Mouse (Mus musculus) cerebellum, adult 2 months (tissue): ENCODE data around the gene Aldh5a1. TPM values are rescaled to one million over a fixed set of nuclear protein-coding genes. Genes with fewer than 3 reads are reported as not detected.

Source experiments
- DNase-seq, 2 experiments: peaks; one replicate each; pipeline ENCODE4 v3.0.0; 2021
- H3K27ac ChIP-seq: fragments of 200-500 bp; 2 replicates; pipeline ENCODE4 v1.5.1; 2012; ENCODE audit warnings: low read length, control low read depth, inconsistent platforms; ENCODE audit not compliant: insufficient read depth
- H3K27me3 ChIP-seq: fragments of 200-500 bp; 2 replicates; pipeline ENCODE4 v1.6.1; 2012; ENCODE audit warnings: inconsistent platforms, mild to moderate bottlenecking, low read length, moderate library complexity; ENCODE audit not compliant: control insufficient read depth, insufficient read depth
- H3K4me1 ChIP-seq: fragments of 200-500 bp; 2 replicates; pipeline ENCODE4 v1.6.1; 2011; ENCODE audit warnings: low read length; ENCODE audit not compliant: control insufficient read depth, insufficient read depth
- H3K4me3 ChIP-seq: fragments of 200-500 bp; replicated peaks from 2 replicates; pipeline ENCODE3; 2011; ENCODE audit warnings: mild to moderate bottlenecking, low read depth, low read length, control low read depth; ENCODE audit not compliant: insufficient read depth
- CTCF ChIP-seq: fragments of 200-500 bp; IDR thresholded peaks from 2 replicates; pipeline ENCODE4 v1.5.1; 2011; ENCODE audit warnings: low read depth, mild to moderate bottlenecking, control low read depth, low read length, moderate library complexity, borderline replicate concordance; ENCODE audit not compliant: insufficient read depth
- POLR2A ChIP-seq: fragments of 200-500 bp; IDR thresholded peaks from 2 replicates; pipeline ENCODE4 v1.6.1; 2011; ENCODE audit warnings: low read length, control low read depth, borderline replicate concordance; ENCODE audit not compliant: insufficient read depth
- WGBS: fragments of 180-500 bp; shearing (Covaris S2); methylation state at CpG from one replicate; pipeline ENCODE4 v1.1.7; 2018; 5-methylcytosine and 5-hydroxymethylcytosine counted together
- polyA plus RNA-seq: library from polyadenylated mRNA; depleted of rRNA; stranded (reverse); fragments of >200 nt; gene quantifications from 2 replicates; pipeline ENCODE4 v1.2.3, GENCODE M21; 2012

Aldh5a1 gene
- polyA plus RNA-seq, 1 experiment, result 43.6 TPM

DNA sequence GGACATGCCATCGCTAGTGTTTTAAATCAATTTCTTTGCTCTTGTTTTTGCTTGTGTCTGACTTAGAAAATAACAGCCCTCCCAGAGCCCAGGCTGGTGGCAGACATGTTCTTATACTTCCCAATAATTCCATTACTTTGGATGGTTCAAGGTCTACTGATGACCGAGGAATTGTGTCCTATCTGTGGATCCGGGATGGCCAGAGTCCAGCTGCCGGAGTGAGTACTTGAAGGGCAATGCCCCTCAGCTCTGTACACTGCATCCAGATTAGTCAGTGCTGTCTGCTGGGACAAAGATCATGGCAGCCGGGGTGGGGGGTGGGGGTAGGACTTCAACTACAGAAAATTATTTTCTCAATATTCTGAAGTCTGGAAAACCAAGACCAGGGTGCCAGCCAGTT lies 56.8 kb downstream of the Aldh5a1 start:
- Histone ChIP-seq H3K27me3 (no peaks in the 10 kb centered on the region), H3K27ac (no peak overlapping the region), H3K4me1 (no peaks in the 10 kb centered on the region), H3K4me3 (no peak overlapping the region)
- no peak for DNase-seq
- 92% methylated on average over 5 of the region's 5 CpGs for WGBS
- TF ChIP-seq CTCF (no peak), POLR2A (no peak)

DNA sequence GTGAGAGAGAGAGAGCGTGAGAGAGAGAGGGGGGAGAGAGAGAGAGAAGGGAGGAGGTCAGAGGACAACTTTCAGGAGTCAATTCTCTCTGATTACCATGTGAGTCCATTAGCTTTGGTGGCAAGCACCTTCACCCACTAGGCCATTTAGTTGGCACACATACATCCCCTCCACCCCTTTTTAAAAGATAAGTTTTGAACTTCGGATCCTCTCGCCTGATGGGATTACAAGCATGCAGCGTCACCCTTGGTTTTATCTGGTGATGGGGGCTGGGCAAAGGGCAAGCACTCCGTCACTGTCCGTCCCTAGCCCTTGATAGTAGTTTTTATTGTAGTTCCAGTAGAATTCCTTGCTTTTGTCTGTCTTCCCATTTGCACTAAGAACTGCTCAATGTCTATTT lies 57.3 kb downstream of the Aldh5a1 start:
- H3K4me3 ChIP-seq, result no peak overlapping the region
- WGBS, result 89% methylated on average over 6 of the region's 6 CpGs
- no peaks in the 10 kb centered on the region for H3K4me1 ChIP-seq
- TF ChIP-seq CTCF (no peak), POLR2A (no peak)
- H3K27ac ChIP-seq, result no peak overlapping the region
- no peaks in the 10 kb centered on the region for H3K27me3 ChIP-seq
- DNase-seq, result no peak

DNA sequence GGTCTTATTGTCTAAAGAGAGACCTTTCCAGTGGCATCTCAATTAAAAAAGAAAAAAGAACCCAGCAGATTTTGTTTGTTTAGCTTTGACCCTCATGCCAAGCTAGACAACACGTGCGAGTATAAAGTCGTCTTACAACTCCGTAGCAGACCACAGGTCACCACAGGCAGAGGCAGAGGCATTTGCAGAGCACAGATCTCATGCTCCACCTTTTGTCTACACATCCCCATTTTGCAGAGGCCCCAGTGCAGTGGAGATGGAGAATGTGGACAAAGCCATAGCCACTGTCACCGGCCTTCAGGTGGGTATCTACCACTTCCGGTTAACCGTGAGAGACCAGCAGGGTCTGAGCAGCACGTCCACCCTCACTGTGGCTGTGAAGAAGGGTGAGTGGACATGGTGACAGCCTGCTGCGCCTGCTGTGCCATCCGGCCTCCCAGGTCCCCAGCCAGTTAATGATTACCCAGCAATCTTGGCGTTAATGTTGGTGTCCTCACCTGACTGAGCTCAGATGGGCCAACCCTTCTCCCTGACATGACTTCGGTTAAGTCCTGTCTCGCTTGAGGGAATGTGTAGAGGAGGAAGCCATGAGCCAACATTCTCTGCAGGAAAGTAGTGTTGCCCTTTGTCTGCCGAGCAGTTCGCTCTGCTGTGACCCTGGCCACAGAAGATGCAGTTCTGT lies 58.0 kb downstream of the Aldh5a1 start:
- Histone ChIP-seq H3K4me3 (no peak overlapping the region), H3K27ac (no peak overlapping the region), H3K4me1 (no peaks in the 10 kb centered on the region), H3K27me3 (no peaks in the 10 kb centered on the region)
- DNase-seq, result no peak
- no peak for TF ChIP-seq CTCF
- no peak for TF ChIP-seq POLR2A
- WGBS, result 81% methylated on average over 15 of the region's 15 CpGs

DNA sequence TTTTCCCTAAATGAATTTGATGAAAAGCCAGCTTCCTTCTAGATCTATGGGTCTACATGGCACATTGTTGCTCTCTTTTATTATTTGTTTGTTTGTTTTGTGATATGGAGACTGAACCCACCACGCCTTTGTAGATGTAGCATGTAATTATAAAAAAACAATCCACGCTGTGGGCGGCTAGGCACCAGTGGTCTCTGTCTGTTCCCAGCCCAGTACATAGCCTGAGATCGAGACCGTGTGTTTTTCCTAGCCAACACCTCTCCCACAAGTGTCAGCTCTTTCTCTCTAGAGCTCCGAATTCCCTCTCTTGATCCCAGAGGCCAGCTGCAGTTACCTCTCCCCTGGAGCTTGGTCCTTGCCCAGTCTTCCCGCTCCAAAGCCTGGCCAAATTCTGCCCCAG lies 69.2 kb downstream of the Aldh5a1 start:
- Histone ChIP-seq H3K4me1 (no peaks in the 10 kb centered on the region), H3K27me3 (no peaks in the 10 kb centered on the region), H3K4me3 (no peak overlapping the region), H3K27ac (no peak overlapping the region)
- DNase-seq, result no peak
- WGBS, result 85% methylated on average over 7 of the region's 7 CpGs
- TF ChIP-seq CTCF, result no peak
- no peak for TF ChIP-seq POLR2A

DNA sequence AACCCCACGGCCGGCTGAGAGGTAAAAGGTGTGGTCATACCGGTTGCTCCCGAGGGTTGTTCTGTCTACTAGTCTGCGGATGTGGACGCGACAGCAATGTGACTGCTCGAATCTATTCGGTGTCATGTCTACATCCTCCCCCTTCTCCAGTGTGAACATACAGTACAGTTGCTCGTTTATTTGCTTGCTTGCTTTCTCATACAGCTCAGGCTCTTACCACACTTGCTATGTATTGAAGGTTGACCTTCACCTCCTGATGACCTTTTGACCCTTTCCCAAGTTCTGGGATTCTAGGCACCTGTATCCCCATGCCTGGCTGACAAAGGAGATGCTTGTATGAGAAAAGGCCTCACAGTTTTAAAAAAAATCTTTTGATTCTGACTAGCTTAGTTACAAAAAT lies 69.7 kb downstream of the Aldh5a1 start:
- Histone ChIP-seq H3K27ac (no peak overlapping the region), H3K27me3 (no peaks in the 10 kb centered on the region), H3K4me3 (no peak overlapping the region), H3K4me1 (no peaks in the 10 kb centered on the region)
- WGBS, result 96% methylated on average over 10 of the region's 10 CpGs
- TF ChIP-seq CTCF (no peak), POLR2A (no peak)
- no peak for DNase-seq

DNA sequence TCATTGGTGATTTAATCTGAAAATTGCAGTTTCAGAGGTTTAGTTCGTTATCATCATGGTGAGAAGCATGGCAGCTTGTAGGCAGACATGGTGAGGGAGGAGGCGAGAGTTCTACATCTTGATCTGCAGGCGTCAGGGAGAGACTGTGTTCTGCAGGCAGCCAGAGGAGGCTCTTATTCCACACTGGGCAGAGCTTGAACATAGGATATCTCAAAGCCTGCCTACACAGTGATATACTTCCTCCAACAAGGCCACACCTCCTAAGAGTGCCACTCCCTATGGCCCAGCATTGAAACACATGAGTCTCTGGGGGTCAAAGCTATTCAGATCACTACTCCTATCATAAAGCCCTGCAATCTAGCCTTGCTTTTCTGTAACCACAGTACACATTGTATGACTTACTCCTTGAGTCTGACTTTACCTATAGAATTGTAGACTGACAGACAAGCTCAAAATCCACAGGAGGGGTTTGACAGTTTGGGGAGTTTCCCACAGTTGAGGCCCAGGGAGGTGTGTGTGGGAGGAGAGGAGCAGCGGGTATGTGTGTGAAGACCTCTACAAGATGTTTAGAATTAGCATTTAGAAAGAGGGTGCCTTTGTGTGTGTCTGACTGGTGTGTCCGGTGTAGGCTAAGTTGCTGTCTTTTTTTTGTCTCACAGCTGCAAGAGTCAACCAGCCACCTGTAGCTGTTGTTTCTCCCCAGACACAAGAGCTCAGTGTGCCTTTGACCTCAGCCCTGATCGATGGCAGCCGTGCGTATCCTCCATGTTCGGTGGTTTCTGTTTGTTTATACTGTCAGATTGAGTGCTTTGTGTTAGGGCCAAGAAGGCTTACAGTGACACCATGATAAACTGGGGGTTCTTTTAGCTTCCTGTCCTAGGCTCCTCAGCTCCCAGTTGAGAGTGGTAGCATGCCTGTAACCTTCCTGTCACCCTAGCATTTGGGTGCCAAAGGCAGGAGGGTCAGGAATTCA lies 70.7 kb downstream of the Aldh5a1 start:
- no peak overlapping the region for H3K27ac ChIP-seq
- no peak for DNase-seq
- TF ChIP-seq POLR2A, result no peak
- TF ChIP-seq CTCF, result no peak
- 69% methylated on average over 9 of the region's 9 CpGs for WGBS
- no peaks in the 10 kb centered on the region for H3K4me1 ChIP-seq
- no peaks in the 10 kb centered on the region for H3K27me3 ChIP-seq
- no peak overlapping the region for H3K4me3 ChIP-seq

DNA sequence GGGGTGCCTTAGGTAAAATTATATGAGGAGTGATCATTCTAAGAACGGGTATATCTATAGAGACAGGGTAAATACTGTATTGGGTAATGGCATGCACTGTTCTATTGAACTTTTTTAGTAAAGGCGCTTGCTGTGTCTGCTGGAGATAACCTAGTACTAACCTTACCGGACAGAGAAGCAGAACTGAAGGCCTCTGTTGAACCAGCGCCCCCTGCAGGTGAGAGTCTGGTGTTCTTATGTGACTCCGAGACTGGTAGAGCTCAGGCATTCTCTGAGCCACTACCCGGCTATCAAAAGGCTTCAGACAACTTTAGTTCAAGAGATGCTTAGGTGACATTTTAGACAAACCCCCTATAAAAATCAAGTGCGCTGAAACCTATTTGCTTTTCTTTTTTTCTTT lies 74.9 kb downstream of the Aldh5a1 start:
- TF ChIP-seq POLR2A (no peak), CTCF (peak; percentile 44; the same call in 1 of the 2 replicates)
- Histone ChIP-seq H3K27ac (no peak overlapping the region), H3K27me3 (no peaks in the 10 kb centered on the region), H3K4me3 (no peak overlapping the region), H3K4me1 (no peaks in the 10 kb centered on the region)
- 58% methylated on average over 7 of the region's 7 CpGs for WGBS
- DNase-seq, result peak; percentile 48 to 59

DNA sequence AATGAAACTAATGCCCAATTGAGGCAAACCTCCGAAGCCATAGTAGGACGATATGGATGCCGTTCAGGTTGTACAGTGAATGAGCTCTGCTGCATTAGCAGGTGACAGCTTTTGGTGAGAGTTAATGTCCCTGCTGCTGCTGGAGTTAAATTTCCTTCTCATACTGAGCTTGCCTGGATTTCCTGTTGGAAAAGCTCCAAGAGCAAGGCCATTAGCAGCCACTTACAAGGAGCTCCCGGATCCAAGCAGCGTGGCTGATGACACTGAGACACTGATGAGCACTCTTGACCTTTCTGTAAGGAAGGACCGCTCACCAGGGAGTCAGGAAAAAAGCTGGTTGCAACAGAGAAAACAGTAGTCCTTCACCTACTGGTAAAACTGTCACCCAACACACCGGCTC lies 75.4 kb downstream of the Aldh5a1 start:
- DNase-seq, result no peak
- Histone ChIP-seq H3K27ac (no peak overlapping the region), H3K4me3 (no peak overlapping the region), H3K4me1 (no peaks in the 10 kb centered on the region), H3K27me3 (no peaks in the 10 kb centered on the region)
- WGBS, result 66% methylated on average over 7 of the region's 7 CpGs
- TF ChIP-seq CTCF (no peak), POLR2A (no peak)

DNA sequence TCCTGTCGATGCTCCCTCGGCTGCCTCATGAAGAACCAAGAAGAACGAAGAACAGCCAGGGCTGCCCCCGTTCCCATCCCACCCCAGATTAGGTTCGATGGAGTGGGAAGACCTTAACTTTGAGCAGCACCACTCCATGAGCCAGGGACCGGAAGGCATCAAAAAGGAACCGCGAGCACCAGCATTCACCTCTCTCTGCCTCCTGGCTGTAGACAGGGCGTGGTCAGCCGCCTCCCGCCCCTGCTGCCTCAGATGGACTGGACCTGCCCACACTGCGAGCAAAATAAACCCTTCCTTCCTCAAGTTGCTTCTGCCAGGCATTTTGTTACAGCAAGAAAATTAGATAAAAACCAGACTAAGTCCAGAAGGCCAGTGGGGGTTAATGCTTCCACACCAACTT lies 76.4 kb downstream of the Aldh5a1 start:
- WGBS, result 82% methylated on average over 12 of the region's 12 CpGs
- Histone ChIP-seq H3K27me3 (no peaks in the 10 kb centered on the region), H3K4me3 (no peak overlapping the region), H3K27ac (no peak overlapping the region), H3K4me1 (no peaks in the 10 kb centered on the region)
- no peak for DNase-seq
- no peak for TF ChIP-seq CTCF
- TF ChIP-seq POLR2A, result no peak
